Mouse (Mus musculus): ENCODE measurements around the gene Sele.
"Not testable (repeated sequence)": the region's sequence is repeated elsewhere in the genome, so short reads cannot be mapped to it uniquely, and the experiment has no call there.

Gene Sele

DNA sequence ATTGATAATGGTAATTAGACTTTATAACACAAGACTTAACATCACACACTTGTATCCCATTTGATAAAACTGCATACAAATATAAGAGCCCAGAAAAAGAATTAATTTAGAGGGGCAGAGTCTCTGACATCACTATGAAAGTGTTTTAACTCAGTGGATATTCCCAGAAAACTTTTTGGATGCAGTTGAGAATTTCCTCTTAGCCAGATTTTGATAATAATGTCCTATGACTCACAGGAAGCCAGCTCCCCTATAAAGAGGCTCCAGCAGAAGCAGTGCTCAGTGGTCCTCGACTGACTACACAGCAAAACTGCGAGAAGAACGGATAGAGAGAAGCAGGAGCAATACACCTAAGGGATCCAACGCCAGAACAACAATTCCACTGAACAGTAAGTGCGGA lies at the start of gene Sele:
Sele (plus strand) TSS at position 301 of the 400 bp plus-strand sequence.
- DNase-seq (ENCODE audit: low read depth, low spot score) = no peak

GRCm38 (mm10) chr1:164001831-164002452 lies 46.1 kb upstream of the Sele start:
- DNase-seq (ENCODE audit: low read depth, low spot score) = no peak

DNA sequence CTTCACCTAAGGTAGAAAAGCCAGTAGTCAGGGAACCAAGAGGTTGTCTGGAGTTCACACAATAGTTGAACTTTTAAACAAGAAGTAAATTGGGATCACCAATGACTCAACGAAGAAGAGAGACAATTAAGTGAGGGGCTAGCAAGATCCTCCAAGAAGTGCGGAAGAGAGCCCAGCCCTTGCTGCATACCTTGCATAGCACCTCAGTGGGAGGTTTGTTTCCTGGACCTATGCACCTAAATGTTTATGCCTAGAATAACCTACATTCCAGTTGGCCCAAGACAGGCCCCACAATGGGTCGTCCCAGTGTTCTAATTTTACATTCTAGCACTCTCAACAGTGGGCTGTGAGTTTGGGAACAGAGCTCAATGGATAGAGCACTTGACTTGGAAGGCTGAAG lies 43.7 kb upstream of the Sele start:
- no peak for DNase-seq (ENCODE audit: low read depth, low spot score)

- no peak for DNase-seq (ENCODE audit: low read depth, low spot score)
Observed at GRCm38 (mm10) chr1:164009235-164009634, 38.8 kb upstream of the Sele start.

DNA sequence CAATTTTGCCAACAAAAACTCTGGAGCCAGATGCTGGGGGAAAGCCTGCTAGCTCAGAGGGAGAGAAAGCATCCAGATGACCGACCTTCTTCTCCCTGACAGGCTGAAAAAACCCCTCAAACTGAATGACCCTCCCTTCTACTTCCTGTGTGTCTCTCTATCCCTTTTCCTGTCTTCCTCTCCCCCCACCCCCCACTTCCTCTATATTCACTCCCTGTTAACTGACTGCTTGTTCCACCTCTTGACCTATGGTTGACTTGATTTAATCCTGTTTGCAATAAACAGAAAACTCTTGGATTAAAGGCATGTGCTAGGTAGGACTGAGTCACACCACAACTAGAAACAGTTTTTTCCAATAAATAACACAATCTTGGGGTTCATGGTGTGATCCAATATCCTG lies 33.4 kb upstream of the Sele start:
- DNase-seq (ENCODE audit: low read depth, low spot score) = no peak

- DNase-seq (ENCODE audit: low read depth, low spot score) = no peak
Observed at GRCm38 (mm10) chr1:164018221-164018896, 29.7 kb upstream of the Sele start.

- DNase-seq (ENCODE audit: low read depth, low spot score) = no peak
Observed at GRCm38 (mm10) chr1:164019789-164020188, 28.2 kb upstream of the Sele start.

DNA sequence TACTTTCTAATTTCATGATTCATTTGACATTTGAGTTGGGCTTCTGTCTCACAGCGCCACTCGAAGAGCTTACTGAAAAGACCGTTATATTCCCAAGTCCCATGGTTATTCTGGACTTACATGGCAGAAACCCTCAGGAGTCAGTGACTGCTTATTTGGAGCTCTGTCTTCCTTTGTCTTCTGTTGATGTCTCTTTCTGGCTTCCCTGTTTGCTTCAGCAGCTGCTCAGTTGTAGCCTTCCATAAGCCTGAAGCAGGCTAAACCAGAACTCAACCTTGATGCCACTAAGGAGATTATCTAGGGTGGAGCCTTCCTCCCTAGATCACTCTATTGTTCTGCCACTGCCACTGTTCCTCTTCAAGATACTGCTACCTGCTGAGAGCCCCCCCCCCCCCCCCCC lies 27.3 kb upstream of the Sele start:
- not testable (repeated sequence) for DNase-seq (ENCODE audit: low read depth, low spot score)

- DNase-seq (ENCODE audit: low read depth, low spot score) = not testable (repeated sequence)
Observed at GRCm38 (mm10) chr1:164022106-164022505, 25.9 kb upstream of the Sele start.

- DNase-seq (ENCODE audit: low read depth, low spot score) = no peak
Observed at GRCm38 (mm10) chr1:164025685-164026084, 22.3 kb upstream of the Sele start.

DNA sequence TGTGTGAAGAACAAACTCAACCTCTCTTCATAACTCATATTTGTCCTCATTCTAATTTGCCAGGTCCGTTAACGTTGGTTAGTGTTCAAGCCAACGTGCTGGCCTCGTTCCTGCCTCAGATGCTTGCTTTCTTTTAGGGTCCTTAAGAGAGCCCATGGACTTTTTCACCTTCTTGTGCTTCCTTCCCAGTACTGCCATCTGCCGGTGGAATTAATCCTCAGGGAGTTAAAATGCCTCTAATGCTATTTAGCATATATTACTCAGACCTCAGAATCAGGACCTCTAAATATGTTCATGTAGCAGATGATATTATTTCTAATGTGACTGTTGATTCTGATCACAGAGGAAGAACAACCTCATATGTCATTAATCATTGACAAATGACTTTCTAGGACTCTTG lies 20.6 kb upstream of the Sele start:
- DNase-seq (ENCODE audit: low read depth, low spot score) = no peak

- no peak for DNase-seq (ENCODE audit: low read depth, low spot score)
Observed at GRCm38 (mm10) chr1:164040385-164041135, 7.5 kb upstream of the Sele start.

- no peak for DNase-seq (ENCODE audit: low read depth, low spot score)
Observed at GRCm38 (mm10) chr1:164043549-164043948, 4.5 kb upstream of the Sele start.

- no peak for DNase-seq (ENCODE audit: low read depth, low spot score)
Observed at GRCm38 (mm10) chr1:164053561-164053960, 5.5 kb downstream of the Sele start.

DNA sequence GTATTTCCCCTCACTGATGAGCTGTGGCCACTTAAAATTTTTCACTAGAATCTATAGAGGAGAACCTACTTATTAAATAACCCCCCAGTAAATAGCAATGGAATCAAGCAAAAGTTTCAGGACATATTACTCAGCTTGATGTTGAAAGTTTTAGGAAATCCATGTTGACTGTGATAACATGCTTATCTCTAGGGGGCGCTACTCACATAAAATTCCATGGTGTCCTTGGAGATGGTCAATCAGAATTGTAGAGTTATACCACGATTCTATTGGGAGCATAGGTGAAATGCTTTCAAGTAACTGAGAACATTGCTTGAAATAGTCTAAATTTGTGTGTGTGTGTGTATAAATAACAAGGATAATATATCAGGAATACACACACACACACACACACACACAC lies 6.8 kb downstream of the Sele start:
- DNase-seq (ENCODE audit: low read depth, low spot score) = no peak

- no peak for DNase-seq (ENCODE audit: low read depth, low spot score)
Observed at GRCm38 (mm10) chr1:164060071-164060470, 12.0 kb downstream of the Sele start.

DNA sequence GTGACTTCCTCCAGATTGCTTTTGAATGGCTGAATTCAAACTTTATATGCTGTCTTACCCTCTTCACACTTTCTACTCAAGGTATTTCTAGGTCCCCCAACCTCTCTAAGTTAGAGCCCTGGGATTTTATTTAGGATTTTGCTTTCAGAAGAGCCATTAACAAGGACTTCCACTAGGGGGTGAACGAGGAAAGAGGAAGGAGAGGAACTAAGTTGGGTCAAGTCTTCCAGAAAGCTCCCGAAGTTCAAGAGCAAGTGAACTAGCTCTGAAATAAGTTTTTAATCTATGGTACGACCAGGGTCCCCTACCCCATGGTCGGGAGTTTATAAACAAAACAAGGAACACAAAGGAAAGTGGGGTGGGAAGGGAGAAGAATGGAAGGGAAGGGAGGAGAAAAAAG lies 13.2 kb downstream of the Sele start:
- peak; percentile 7 for DNase-seq (ENCODE audit: low read depth, low spot score)

- no peak for DNase-seq (ENCODE audit: low read depth, low spot score)
Observed at GRCm38 (mm10) chr1:164061925-164062324, 13.9 kb downstream of the Sele start, which contains the start of gene Sell. Gene Sell (plus strand): TSS chr1:164061982.

DNA sequence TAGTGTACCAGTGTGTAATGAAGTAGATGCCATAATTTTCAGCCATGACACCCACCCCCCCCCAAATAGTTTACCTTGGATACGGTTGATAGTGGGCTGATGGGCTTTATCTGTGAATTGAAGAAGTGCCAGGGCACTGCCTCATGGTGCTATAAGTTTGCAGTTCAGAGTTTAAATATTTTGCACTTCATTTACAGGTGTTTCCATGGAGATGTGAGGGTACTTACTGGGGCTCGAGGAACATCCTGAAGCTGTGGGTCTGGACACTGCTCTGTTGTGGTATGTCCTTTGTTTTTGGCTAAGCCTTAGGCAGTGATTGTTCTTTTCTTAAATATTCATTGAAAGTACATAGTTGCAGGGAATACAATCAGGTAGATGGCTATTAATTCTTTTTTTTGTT lies 14.8 kb downstream of the Sele start:
- no peak for DNase-seq (ENCODE audit: low read depth, low spot score)

GRCm38 (mm10) chr1:164063745-164064144 lies 15.7 kb downstream of the Sele start:
- DNase-seq (ENCODE audit: low read depth, low spot score) = no peak

GRCm38 (mm10) chr1:164069261-164069660 lies 21.2 kb downstream of the Sele start:
- no peak for DNase-seq (ENCODE audit: low read depth, low spot score)

DNA sequence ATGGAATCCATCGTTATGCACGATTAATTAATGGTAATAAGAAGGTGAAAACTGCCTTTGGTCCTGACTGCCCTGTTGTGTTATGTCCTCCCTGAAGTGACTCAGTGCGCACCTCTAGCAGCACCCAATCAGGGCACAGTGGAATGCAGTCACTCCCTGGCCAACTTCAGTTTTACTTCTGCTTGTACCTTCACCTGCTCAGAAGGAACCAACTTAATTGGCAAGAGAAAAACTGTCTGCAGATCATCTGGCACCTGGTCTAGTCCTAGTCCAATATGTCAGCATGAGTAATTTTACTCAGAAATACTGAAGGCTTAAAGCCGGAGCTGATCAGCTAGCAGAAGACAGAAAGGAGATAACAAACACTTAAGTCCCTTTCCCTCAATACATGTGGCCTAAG lies 22.4 kb downstream of the Sele start:
- DNase-seq (ENCODE audit: low read depth, low spot score) = no peak

- DNase-seq (ENCODE audit: low read depth, low spot score) = no peak
Observed at GRCm38 (mm10) chr1:164071111-164071510, 23.1 kb downstream of the Sele start.

Measured in forelimb bud, embryonic 11.5 days (tissue).